Mouse (Mus musculus): ENCODE measurements around the gene Krt7.

- TF ChIP-seq CTCF (IDR thresholded peaks at IDR 0.05; ENCODE audit: low read depth, low read length), result no peak
- TF ChIP-seq POLR2AphosphoS5 (IDR thresholded peaks at IDR 0.05; ENCODE audit: insufficient replicate concordance, low read depth, low read length), result no peak
Observed at GRCm38 (mm10) chr15:101410775-101411174, at the start of gene Krt7.

Measured in G1E (cell line).